Mouse (Mus musculus) testis, adult 2 months (tissue): ENCODE results near the gene Dbx1. TPM values are rescaled to one million over a fixed set of nuclear protein-coding genes. Genes with fewer than 3 reads are reported as not detected.

Source experiments
- H3K27ac ChIP-seq: fragments of 200-500 bp; 2 replicates; pipeline ENCODE4 v1.5.1; 2012; ENCODE audit warnings: low read depth, low read length; ENCODE audit not compliant: control insufficient read depth, insufficient read depth
- H3K27me3 ChIP-seq: fragments of 200-500 bp; 2 replicates; pipeline ENCODE4 v1.6.1; 2012; ENCODE audit warnings: mild to moderate bottlenecking, low read length, moderate library complexity; ENCODE audit not compliant: control insufficient read depth, insufficient read depth
- H3K36me3 ChIP-seq: fragments of 200-500 bp; 2 replicates; pipeline ENCODE4 v1.6.1; 2012; ENCODE audit warnings: mild to moderate bottlenecking, low read length; ENCODE audit not compliant: control insufficient read depth, insufficient read depth
- H3K4me1 ChIP-seq: fragments of 200-500 bp; 2 replicates; pipeline ENCODE4 v1.6.1; 2012; ENCODE audit warnings: low read length; ENCODE audit not compliant: control insufficient read depth, insufficient read depth
- H3K4me3 ChIP-seq: fragments of 200-500 bp; 2 replicates; pipeline ENCODE4 v1.5.1; 2012; ENCODE audit warnings: low read depth, mild to moderate bottlenecking, low read length, moderate library complexity, mixed read lengths; ENCODE audit not compliant: control insufficient read depth
- CTCF ChIP-seq: fragments of 200-500 bp; IDR thresholded peaks from 2 replicates; pipeline ENCODE4 v1.5.1; 2012; ENCODE audit warnings: low read depth, mild to moderate bottlenecking, inconsistent platforms, low read length, moderate library complexity; ENCODE audit not compliant: control insufficient read depth, insufficient read depth, insufficient replicate concordance
- POLR2A ChIP-seq: fragments of 200-500 bp; IDR thresholded peaks from 2 replicates; pipeline ENCODE4 v1.6.1; 2012; ENCODE audit warnings: low read depth, mild to moderate bottlenecking, inconsistent platforms, low read length, moderate library complexity; ENCODE audit not compliant: control insufficient read depth
- polyA plus RNA-seq: library from polyadenylated mRNA; depleted of rRNA; stranded (reverse); fragments of >200 nt; gene quantifications from 2 replicates; pipeline ENCODE4 v1.2.3, GENCODE M21; 2012

Gene Dbx1
- polyA plus RNA-seq, 1 experiment: not detected

DNA sequence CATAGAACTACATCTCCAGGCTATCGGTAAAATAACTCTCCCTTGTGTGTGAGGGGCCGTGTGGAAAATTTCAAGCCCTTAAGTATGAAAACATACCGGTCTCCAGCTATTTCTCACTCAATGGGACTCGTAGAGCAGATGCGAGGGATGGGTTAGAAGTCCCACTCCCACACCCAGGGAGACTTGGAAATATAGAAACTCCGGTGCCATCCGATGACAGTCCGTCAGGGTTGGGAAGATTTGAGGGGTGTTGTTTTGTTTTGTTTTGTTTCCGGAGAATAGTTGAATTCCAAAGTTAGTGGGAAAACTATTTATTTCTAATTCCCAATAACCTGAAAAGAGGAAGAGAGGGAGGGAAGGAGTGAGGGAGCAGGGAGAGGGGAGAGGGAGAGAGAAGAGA lies 632 bp upstream of the Dbx1 start:
- no peaks in the 10 kb centered on the region for H3K36me3 ChIP-seq
- no peak overlapping the region for H3K4me3 ChIP-seq
- peaks cover 11% of the 10 kb centered on the region for H3K4me1 ChIP-seq
- peaks cover 4% of the 10 kb centered on the region for H3K27me3 ChIP-seq
- no peak for TF ChIP-seq POLR2A
- no peak for TF ChIP-seq CTCF
- no peak overlapping the region for H3K27ac ChIP-seq

DNA sequence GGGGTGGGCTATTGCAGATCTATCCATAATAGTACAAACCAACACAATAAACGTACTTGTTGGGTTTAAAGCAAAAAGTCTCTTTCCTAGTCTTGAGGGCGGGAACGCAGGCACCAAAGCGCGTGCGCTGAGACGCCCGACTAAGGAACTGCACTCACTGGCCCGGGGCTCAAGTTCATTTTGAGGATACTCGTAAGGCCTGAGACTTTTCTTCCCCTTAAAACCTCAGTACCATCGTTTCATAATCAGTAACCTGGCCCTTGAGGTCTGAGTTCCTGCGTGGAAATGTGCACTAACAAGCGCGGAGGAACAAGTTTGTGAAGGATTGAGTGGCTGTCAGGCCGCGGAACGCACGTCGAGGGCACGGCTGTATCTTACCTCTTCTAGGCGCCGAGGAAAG lies 678 bp downstream of the Dbx1 start:
- H3K4me1 ChIP-seq: peaks cover 14% of the 10 kb centered on the region
- no peak overlapping the region for H3K27ac ChIP-seq
- H3K4me3 ChIP-seq: no peak overlapping the region
- H3K36me3 ChIP-seq: no peaks in the 10 kb centered on the region
- TF ChIP-seq POLR2A: no peak
- TF ChIP-seq CTCF: no peak
- H3K27me3 ChIP-seq: peaks cover 4% of the 10 kb centered on the region

GRCm38 (mm10) chr7:49635074-49635621 lies 1.5 kb downstream of the Dbx1 start:
- no peak for TF ChIP-seq POLR2A
- TF ChIP-seq CTCF: no peak
- peaks cover 4% of the 10 kb centered on the region for H3K27me3 ChIP-seq
- no peak overlapping the region for H3K4me3 ChIP-seq
- H3K36me3 ChIP-seq: no peaks in the 10 kb centered on the region
- no peak overlapping the region for H3K27ac ChIP-seq
- peaks cover 14% of the 10 kb centered on the region for H3K4me1 ChIP-seq

GRCm38 (mm10) chr7:49634291-49635073 lies 2.2 kb downstream of the Dbx1 start:
- peaks cover 14% of the 10 kb centered on the region for H3K4me1 ChIP-seq
- H3K4me3 ChIP-seq: no peak overlapping the region
- H3K36me3 ChIP-seq: no peaks in the 10 kb centered on the region
- H3K27me3 ChIP-seq: peaks cover 4% of the 10 kb centered on the region
- TF ChIP-seq POLR2A: no peak
- TF ChIP-seq CTCF: no peak
- H3K27ac ChIP-seq: no peak overlapping the region

GRCm38 (mm10) chr7:49633375-49633956 lies 3.2 kb downstream of the Dbx1 start:
- H3K4me3 ChIP-seq: peak overlapping the region; percentile 3; the same call in 1 of the 2 replicates
- H3K27ac ChIP-seq: no peak overlapping the region
- no peaks in the 10 kb centered on the region for H3K36me3 ChIP-seq
- H3K4me1 ChIP-seq: peaks cover 14% of the 10 kb centered on the region
- peaks cover 4% of the 10 kb centered on the region for H3K27me3 ChIP-seq
- TF ChIP-seq CTCF (no peak), POLR2A (no peak)

- Histone ChIP-seq H3K36me3 (no peaks in the 10 kb centered on the region), H3K27me3 (peaks cover 4% of the 10 kb centered on the region), H3K4me3 (peak overlapping the region; percentile 8; the same call in 1 of the 2 replicates), H3K4me1 (peaks cover 14% of the 10 kb centered on the region), H3K27ac (no peak overlapping the region)
- TF ChIP-seq CTCF: no peak
These were observed 4.3 kb downstream of the Dbx1 start for GRCm38 (mm10) chr7:49632391-49632790.

GRCm38 (mm10) chr7:49631885-49632284 lies 4.8 kb downstream of the Dbx1 start:
- Histone ChIP-seq H3K36me3 (no peaks in the 10 kb centered on the region), H3K4me3 (no peak overlapping the region), H3K27me3 (peaks cover 4% of the 10 kb centered on the region), H3K4me1 (peaks cover 14% of the 10 kb centered on the region), H3K27ac (no peak overlapping the region)
- TF ChIP-seq POLR2A (no peak), CTCF (no peak)
